Mouse (Mus musculus): ENCODE results near the gene Olfr1346.
"Not testable (repeated sequence)": the region's sequence is repeated elsewhere in the genome, so short reads cannot be mapped to it uniquely, and the experiment has no call there.

Gene Olfr1346

DNA sequence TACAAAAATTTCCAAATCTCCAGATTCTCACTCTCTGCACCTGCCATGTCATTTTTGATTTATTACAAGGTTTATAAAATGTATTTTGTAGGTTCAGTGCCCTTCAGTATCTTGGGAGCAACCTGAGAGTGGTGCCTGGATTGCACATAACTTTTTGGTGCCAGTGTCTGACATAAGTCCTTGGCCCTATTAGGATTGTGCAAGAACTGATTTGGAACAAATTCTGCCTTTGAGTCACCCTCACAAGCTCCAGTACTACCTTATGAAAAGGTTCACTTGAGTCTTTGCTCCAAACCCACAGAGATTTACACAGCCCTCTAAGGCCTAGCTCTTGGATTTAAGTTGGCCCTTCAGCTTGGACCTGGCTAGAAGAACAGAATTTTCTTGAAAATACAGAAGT is at the start of gene Olfr1346:
Gene Olfr1346, plus strand, starts transcription at position 151 of the 400 bp plus-strand sequence.
- DNase-seq (ENCODE audit: low spot score), result no peak

DNA sequence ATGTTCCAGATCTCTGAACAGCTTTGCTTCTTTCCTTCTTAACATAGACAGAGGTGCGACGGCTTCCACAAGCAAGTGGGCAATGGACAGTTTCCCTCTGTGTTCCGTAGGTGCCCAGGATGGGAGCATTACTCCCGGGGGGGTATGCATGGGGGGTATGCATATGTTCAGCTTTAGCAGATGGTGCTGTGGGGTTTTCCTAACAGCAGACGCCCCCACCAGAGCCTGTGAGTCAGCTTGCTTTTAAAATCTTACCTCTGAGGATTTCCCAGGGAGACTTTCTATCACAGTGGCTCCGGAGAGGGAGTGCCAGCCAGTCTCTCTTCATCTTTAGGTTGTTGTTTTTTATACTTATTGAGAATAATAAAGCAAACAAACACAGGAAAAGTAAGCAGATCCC is 47.0 kb upstream of the Olfr1346 start:
- no peak for DNase-seq (ENCODE audit: low spot score)

DNA sequence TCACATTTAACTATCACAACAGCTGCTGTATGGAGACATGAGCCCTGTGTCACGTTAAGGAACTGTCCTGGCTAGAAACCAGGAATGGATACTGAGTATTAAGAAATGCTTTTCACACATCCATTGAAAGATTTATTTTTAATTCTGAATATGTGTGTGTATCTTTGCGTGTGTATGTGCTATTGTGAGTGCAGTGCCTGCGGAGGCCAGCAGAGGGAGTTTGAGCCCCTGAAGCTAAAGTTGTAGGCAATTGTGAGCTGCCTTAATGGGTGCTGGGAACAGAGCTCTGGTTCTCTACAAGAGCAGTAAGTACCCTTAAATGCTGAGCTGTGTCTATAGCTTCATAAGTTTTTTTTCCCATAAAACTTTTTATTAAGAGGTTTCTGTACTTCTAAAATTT is 37.5 kb upstream of the Olfr1346 start:
- no peak for DNase-seq (ENCODE audit: low spot score)

DNA sequence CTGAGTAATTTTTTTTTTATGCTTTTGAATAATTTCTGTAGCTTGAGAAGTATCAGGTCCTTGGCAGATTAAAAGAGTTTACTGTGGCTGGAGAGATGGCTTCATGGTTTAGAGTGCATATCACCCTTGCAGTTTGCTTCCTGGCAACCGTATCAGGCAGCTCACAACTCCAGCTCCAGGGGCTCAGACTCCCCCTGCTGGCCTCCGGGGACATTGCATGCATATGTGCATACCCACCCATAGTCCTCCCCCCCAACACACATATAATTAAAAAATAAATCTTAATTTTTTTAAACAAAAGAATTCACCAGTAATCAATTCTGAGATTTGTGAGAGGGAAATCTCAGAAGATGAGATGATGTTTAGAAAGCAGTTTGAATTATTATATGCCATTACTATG is 36.6 kb upstream of the Olfr1346 start:
- no peak for DNase-seq (ENCODE audit: low spot score)

DNA sequence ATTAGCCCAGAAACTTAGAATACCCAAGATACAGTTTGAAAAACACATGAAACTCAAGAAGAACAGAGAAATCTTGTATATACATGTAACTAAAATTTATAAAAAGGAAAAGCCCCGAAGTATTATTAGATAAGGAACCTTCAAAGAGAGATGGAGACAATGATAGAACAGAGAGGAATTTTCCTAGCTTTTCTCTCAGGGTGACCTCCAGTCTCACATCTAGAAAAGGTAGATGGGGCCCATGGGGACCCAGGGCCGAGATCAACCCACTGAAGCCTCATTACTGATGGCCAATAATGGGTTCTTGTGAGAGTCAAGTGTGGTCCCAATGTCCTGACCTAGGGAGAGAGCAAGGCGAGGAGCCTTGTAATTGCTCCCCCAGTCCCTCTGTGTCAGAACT is 28.5 kb upstream of the Olfr1346 start, which contains the start of gene Olfr1344:
Gene Olfr1344, plus strand, starts transcription at position 301 of the 400 bp plus-strand sequence.
- DNase-seq (ENCODE audit: low spot score), result no peak

DNA sequence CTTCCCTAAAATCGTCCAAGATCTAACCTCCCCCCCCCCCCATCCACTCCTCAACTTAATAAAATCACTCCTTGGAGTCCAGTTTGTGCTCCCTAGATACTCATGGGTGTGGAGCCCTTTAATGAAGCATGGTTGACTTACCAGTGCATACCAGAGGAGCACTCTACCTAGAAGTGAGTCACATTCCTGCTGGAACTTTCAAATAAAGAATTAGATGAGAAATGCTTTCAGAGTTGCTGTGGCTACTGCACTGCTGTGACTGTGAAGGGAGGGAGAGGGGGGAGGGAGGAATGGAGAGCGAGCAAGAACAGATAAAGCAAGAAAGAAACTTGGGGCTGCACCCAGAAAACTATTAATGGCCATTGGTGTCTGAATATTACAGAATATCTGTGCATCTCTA is 25.7 kb upstream of the Olfr1346 start:
- DNase-seq (ENCODE audit: low spot score), result no peak

DNA sequence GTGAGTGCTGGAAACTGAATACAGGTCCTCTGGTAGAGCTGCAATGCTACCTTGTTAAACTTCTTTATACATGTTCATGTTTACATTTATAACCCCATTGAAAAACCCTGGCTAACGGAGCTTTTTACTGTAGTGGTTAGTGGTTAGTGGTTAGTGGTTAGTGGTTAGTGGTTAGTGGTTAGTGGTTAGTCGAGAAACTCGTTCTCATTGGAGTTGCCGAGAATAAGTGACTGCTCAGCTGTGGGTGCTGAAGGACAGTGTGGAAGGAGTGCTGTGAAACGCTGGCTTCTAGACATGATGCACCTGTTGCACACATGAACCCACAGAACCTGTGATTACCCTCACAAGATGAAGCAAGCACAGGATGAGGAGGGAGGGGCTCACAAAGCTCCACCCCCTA is 19.1 kb upstream of the Olfr1346 start:
- DNase-seq (ENCODE audit: low spot score), result no peak

DNA sequence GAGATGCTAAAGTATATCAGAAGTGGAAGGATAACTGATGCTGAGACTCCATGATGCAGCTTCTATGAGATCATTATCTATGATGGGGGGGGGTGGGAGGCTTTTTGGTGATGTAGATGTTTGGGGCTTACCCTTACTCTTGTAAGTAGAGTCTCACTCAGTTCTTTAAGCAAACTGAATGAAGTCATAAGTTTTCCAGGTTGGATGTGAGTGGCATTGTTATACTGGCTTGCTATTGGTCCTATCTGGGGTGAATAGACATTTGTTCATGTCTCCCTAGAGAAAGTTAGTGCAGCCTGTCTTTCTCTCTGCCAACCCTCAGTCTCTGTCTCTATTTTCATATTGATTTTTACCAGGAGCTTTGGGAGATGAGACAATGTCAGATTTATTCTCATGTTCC is 11.0 kb upstream of the Olfr1346 start, which contains the start of gene Olfr1336:
Gene Olfr1336, plus strand, starts transcription at position 301 of the 400 bp plus-strand sequence.
- no peak for DNase-seq (ENCODE audit: low spot score)

DNA sequence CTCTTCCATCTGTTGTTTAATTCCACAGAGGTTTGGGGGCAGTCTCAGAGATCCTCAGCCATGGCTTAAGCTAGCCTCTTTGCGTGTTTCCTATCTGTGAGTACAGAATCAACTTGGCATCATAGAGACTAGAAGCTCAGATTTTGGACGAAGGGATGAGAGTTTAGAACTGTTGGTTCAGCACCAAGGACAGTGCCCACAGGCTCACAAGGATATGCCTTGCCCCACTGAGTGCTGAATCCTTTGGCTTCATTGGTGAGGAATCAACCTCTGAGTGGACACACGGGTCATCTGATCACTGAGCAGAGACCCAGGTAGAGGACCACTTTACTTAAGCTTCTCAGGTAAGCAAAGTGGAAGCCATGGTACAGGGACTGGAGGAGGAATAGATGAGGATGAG is 10.5 kb upstream of the Olfr1346 start:
- DNase-seq (ENCODE audit: low spot score), result no peak

DNA sequence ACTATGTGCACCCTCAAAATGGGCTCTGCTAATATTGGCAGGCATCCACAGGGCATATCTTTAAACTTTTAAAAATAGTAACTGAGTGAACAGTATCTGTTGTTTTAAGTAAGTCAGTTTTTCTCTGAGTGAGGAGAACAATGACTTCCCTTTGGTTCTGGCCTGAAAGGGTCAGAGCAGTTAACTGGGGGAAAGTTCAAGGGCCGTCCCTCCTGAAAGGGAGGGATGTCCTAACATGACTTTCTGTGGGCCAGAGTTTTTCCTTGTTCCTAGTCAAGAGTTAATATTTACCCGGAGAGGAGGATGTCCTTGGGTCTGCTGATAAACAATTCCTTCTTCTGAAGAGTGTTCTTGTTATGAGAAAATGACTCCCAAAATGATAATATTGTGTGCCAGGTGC is 10.7 kb downstream of the Olfr1346 start:
- not testable (repeated sequence) for DNase-seq (ENCODE audit: low spot score)

DNA sequence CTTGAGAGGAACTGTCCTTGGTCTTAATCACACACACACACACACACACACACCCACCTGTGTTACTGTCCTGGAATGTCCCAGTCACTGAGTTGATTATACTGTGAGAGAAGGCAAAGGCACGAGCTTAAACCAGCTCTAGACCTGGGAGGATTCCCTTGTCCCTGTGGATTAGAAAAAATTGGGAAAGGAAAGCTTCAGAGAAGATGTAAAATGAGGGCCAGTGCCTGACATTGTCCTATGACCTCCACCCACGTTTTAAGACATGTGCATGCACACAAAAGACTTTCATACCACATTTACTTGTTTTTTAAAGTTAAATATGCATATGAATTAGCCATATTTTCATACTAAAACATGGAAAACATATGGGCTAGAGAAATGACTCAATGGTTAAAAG is 19.9 kb downstream of the Olfr1346 start, which contains the start of gene Olfr5:
Gene Olfr5, minus strand, starts transcription at position 101 of the 400 bp plus-strand sequence.
- no peak for DNase-seq (ENCODE audit: low spot score)

DNA sequence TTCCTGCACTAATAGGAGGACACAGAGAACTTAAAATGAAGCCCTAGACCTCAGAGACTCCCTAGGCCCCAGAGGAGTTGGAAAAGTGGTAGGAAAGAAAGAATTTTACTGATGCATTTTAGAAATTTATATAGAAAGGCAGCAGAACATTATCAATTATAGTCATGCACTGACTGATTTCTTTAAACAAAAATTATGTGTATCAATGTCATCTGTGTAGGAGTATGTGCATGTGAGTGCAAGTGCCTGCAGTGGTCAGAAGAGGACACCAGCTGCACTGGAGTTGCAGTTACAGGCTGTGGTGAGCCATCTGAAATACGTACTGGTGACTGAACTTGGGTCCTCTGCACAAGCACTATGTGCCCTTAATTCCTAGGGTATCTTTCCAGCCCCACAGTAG is 32.8 kb downstream of the Olfr1346 start, which contains the start of gene Olfr1347:
Gene Olfr1347, minus strand, starts transcription at position 101 of the 400 bp plus-strand sequence.
- no peak for DNase-seq (ENCODE audit: low spot score)

DNA sequence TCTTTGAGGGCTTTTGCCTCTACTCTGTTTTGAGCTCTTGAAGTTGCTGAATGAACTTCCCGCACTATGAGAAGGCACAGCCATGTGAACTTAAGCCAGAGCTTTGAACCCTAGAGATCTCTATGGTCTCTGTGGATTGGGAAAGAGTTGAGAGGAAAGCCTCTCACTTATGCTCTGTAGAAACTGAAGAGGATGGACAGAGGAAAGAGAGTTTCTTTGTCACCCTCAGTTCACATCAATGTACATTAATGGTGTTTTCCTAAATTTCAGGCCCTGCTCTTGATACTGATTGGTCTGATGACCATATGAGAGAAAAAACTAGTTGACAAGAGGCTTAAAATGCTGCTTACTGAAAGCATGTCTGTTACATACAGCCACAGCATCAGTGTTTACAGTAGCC is 41.7 kb downstream of the Olfr1346 start, which contains the start of gene Olfr1348:
Gene Olfr1348, minus strand, starts transcription at position 101 of the 400 bp plus-strand sequence.
- DNase-seq (ENCODE audit: low spot score), result no peak

DNA sequence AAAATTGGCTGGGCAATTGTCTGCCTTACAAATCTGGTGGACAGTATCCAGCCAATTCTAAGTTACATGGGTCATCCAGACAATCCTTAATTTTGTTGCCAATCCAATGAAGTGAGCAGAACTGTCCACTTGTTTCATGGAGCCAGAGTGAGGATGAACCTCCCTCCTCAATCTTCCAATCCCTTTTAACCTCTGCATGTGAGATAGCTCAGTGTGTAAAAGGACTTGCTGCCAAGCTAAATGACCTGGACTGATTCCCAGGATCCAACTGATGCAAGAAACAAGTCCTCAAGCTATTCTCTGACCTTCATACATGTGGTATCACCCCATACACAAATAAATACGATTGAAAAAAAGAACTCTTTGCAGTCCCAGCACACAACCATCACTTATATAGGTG is 54.8 kb downstream of the Olfr1346 start:
- no peak for DNase-seq (ENCODE audit: low spot score)

DNA sequence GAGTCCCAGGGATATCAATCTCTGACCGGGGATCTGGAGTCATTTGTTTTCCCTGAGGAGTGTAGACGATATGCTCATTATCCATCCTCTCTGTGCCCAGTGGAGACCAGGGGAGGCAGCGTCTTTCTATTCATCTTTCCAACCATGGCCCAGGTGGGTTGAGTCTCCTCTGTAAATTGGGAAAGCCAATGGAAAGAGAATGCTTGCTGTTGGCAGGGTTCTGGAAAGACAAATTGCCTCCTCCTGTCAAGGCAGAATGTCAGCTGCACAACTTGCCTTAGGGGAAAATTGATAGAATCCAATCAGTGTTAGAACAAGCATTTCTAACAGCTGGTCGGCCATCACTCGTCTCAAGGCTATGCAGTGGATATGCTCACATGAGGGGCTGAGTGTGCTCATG is 55.9 kb downstream of the Olfr1346 start, which contains the start of gene Olfr1349:
Gene Olfr1349, minus strand, starts transcription at position 101 of the 400 bp plus-strand sequence.
- no peak for DNase-seq (ENCODE audit: low spot score)

DNA sequence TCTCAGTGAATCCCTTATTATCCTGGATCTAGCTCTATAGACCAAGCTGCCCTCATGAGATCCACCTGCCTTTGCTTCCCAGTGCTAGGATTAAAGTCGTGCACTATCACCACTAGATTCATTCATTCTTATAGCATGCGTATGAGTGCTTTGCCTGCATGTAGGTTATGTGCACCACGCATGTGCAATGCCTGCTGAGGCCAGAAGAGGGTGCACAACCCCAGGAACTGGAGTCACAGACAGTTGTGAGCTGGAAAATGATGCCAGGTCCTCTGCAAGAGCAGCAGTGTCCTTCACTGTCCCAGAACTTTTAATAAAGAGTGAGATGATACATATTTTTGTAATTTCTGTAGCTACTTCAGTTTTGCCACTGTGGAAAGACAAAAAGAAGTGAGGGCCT is 58.1 kb downstream of the Olfr1346 start:
- no peak for DNase-seq (ENCODE audit: low spot score)

DNA sequence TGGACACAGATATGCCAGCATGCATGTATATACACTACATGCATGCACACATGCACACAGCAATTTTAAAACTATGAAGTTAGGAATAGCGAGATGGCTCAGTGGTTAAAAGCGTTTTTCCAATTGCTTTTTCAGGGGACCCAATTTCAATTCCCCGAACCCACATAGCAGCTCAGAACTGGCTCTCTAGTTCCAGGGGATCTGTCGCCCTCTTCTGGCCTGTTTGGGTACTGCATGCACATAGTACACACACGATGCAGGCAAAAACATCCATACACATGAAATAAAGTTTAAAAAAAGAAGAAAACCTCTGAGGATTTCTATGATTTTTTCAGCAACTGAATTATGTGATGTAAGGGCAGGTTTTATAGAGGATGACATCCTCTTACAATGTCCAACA is 59.2 kb downstream of the Olfr1346 start:
- DNase-seq (ENCODE audit: low spot score), result no peak

All from ovary, postnatal 36 days (tissue).